Mouse (Mus musculus): ENCODE measurements at regions not wholly inside any gene's neighbourhood (a gene's known extent, or its start where the extent isn't known, plus 50 kb on each side); places are given as distances from the start of the nearest gene placed in this dataset.

DNA sequence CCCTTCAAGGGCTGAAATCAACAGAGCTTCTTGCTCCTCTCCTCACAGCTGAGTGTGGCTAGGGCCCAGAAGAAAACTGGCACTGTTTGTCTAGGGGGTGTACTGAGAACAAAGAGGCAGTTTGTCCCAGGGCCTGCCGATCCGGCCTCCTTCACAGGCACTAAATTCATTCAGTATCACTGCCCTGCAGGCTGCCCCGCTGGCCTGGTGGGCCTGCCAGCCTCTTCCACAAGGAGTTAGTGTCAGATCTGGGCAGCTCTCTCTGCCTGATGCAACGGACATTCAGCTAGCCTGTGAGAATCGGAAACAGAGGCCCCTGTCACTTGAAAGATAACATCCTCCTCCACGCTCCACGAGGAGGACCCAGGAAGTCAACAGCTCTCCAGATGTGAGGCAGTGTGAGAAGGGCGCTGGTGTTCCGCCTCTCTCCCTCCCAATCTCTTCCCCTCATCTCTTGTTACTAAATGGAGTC is 83.5 kb upstream of the Usp24 start:
- in situ Hi-C loops (cut with MboI; ENCODE audit: low sequenced_read_pairs in 2 of 2, unreplicated experiment in 2 of 2), result no loop called here
- no peak for DNase-seq (ENCODE audit: low read depth, low spot score)

DNA sequence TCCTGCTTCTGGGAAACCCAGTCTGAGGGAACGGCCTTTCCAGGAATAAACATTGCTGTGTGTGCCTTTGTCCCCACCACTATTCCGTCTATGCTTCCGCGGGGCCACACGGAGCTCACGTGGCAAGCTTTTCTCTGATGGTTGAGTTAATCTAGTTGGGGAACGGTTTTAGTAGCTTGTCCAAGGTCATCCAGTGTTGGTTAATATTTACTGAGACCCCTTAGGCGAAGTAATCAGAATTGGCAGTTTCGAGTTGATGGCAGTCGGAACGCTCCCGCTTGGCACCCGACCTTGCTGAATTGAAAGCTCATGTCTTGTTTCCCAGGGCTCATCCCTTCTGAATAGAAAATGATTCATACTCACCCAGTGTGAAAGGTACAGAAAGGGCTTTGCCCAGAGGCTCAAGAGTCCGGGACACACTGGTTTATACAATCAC is 71.6 kb upstream of the Usp24 start:
- H3K4me1 ChIP-seq (ENCODE audit: control insufficient read depth in 2 of 2, insufficient read depth in 2 of 2, low read length in 2 of 2, poor library complexity in 1 of 2), result peaks cover 0 to 4% of the 10 kb centered on the region in 2 experiments; a peak in 1 of 4 replicates
- TF ChIP-seq HCFC1 (IDR thresholded peaks at IDR 0.05; ENCODE audit: borderline replicate concordance, insufficient read depth, low read length) (no peak), ZC3H11A (IDR thresholded peaks at IDR 0.05; ENCODE audit: borderline replicate concordance, low read depth, low read length) (no peak), ZNF384 (IDR thresholded peaks at IDR 0.05; ENCODE audit: low read depth, low read length) (no peak), CHD2 (IDR thresholded peaks at IDR 0.05; ENCODE audit: low read depth, low read length) (no peak), MAFK (IDR thresholded peaks at IDR 0.05; ENCODE audit: insufficient read depth, low read depth, low read length) (no peak)
- no peak overlapping the region for H3K9ac ChIP-seq (ENCODE audit: insufficient read depth, low read depth, low read length, poor library complexity, severe bottlenecking)
- no peaks in the 10 kb centered on the region for H3K36me3 ChIP-seq (ENCODE audit: control insufficient read depth, insufficient read depth, low read length, poor library complexity, severe bottlenecking)
- no peak overlapping the region for H3K4me3 ChIP-seq (ENCODE audit: insufficient read depth in 1 of 2, low read depth in 1 of 2, low read length in 2 of 2, poor library complexity in 1 of 2, severe bottlenecking in 1 of 2)
- H3K27ac ChIP-seq (ENCODE audit: insufficient read depth, low read depth, low read length, poor library complexity, severe bottlenecking), result no peak overlapping the region
- no peaks in the 10 kb centered on the region for H3K9me3 ChIP-seq (ENCODE audit: control insufficient read depth, insufficient read depth, low read depth, low read length)
- in situ Hi-C loops (cut with MboI; ENCODE audit: low sequenced_read_pairs in 2 of 2, unreplicated experiment in 2 of 2), result no loop called here
- DNase-seq (ENCODE audit: low read depth, low spot score), result no peak

More for the DNA sequence above, 83.5 kb upstream of the Usp24 start:
- no peaks in the 10 kb centered on the region for H3K4me1 ChIP-seq (ENCODE audit: control insufficient read depth in 2 of 2, insufficient read depth in 2 of 2, low read length in 2 of 2, poor library complexity in 1 of 2)
- no peak overlapping the region for H3K9ac ChIP-seq (ENCODE audit: insufficient read depth, low read depth, low read length, poor library complexity, severe bottlenecking)
- H3K36me3 ChIP-seq (ENCODE audit: control insufficient read depth, insufficient read depth, low read length, poor library complexity, severe bottlenecking), result no peaks in the 10 kb centered on the region
- no peaks in the 10 kb centered on the region for H3K9me3 ChIP-seq (ENCODE audit: control insufficient read depth, insufficient read depth, low read depth, low read length)
- no peak overlapping the region for H3K4me3 ChIP-seq (ENCODE audit: insufficient read depth in 1 of 2, low read depth in 1 of 2, low read length in 2 of 2, poor library complexity in 1 of 2, severe bottlenecking in 1 of 2)
- no peak overlapping the region for H3K27ac ChIP-seq (ENCODE audit: insufficient read depth, low read depth, low read length, poor library complexity, severe bottlenecking)
- no peak for TF ChIP-seq MAFK (IDR thresholded peaks at IDR 0.05; ENCODE audit: insufficient read depth, low read depth, low read length)
- TF ChIP-seq CHD2 (IDR thresholded peaks at IDR 0.05; ENCODE audit: low read depth, low read length), result no peak
- TF ChIP-seq HCFC1 (IDR thresholded peaks at IDR 0.05; ENCODE audit: borderline replicate concordance, insufficient read depth, low read length), result no peak
- TF ChIP-seq ZC3H11A (IDR thresholded peaks at IDR 0.05; ENCODE audit: borderline replicate concordance, low read depth, low read length), result no peak
- no peak for TF ChIP-seq ZNF384 (IDR thresholded peaks at IDR 0.05; ENCODE audit: low read depth, low read length)

DNA sequence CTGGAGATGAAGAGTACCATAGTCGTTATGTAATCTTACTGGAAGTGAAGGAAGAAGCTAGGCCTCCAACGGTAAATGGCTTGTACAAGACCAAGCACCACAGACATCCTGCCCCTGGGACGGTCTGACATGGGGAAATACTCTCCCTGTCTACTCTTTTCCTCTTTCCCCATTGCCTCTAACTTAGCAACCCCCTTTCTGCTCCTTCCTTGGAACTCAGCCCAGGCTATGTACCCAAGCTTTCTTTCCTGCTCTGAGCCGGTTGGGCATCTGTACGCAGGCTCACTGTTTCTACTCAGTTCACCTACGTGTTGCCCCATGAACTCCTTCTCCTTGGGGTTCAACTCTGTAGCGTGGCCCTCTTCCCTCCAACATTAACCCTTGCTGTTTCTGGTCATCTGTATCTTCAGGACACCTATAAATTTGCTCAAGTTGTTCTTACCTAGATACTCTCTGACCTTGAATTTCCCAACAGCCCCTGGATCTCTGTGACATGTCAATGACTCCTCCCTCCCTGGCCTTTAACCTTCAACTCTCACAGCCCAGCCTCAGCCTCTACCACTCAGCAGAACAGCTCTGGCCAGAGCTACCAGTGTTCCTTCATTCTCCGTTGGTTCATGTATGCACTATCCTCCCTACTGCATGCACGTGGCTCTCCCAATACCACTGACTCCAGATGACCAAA is 71.0 kb upstream of the Usp24 start:
- DNase-seq (ENCODE audit: low read depth, low spot score), result no peak
- in situ Hi-C loops (cut with MboI; ENCODE audit: low sequenced_read_pairs in 2 of 2, unreplicated experiment in 2 of 2), result no loop called here

DNA sequence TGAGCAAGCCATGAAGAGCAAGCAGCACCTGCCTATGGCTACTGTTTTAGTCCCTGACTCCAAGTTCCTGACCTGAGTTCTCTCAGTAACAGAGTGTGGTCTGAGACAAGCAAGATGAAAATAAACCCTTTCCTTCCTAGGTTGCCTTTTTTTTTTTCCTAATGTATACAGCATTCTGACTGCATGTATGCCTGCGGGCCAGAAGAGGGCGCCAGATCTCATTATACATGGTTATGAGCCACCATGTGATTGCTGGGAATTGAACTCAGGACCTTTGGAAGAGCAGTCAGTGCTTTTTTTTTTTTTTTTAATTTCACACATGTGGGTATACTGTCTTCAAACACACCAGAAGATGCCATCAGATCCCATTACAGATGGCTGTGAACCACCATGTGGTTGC is 69.3 kb upstream of the Usp24 start:
- Histone ChIP-seq H3K4me3 (ENCODE audit: insufficient read depth in 1 of 2, low read depth in 1 of 2, low read length in 2 of 2, poor library complexity in 1 of 2, severe bottlenecking in 1 of 2) (no peak overlapping the region), H3K36me3 (ENCODE audit: control insufficient read depth, insufficient read depth, low read length, poor library complexity, severe bottlenecking) (no peaks in the 10 kb centered on the region), H3K9me3 (ENCODE audit: control insufficient read depth, insufficient read depth, low read depth, low read length) (no peaks in the 10 kb centered on the region), H3K4me1 (ENCODE audit: control insufficient read depth in 2 of 2, insufficient read depth in 2 of 2, low read length in 2 of 2, poor library complexity in 1 of 2) (peaks cover 0 to 4% of the 10 kb centered on the region in 2 experiments; a peak in 1 of 4 replicates), H3K9ac (ENCODE audit: insufficient read depth, low read depth, low read length, poor library complexity, severe bottlenecking) (no peak overlapping the region), H3K27ac (ENCODE audit: insufficient read depth, low read depth, low read length, poor library complexity, severe bottlenecking) (no peak overlapping the region)
- in situ Hi-C loops (cut with MboI; ENCODE audit: low sequenced_read_pairs in 2 of 2, unreplicated experiment in 2 of 2), result no loop called here
- TF ChIP-seq HCFC1 (IDR thresholded peaks at IDR 0.05; ENCODE audit: borderline replicate concordance, insufficient read depth, low read length), result no peak
- TF ChIP-seq ZNF384 (IDR thresholded peaks at IDR 0.05; ENCODE audit: low read depth, low read length), result peak; percentile 89
- DNase-seq (ENCODE audit: low read depth, low spot score), result no peak

More for the DNA sequence above, 71.0 kb upstream of the Usp24 start:
- Histone ChIP-seq H3K36me3 (ENCODE audit: control insufficient read depth, insufficient read depth, low read length, poor library complexity, severe bottlenecking) (no peaks in the 10 kb centered on the region), H3K4me1 (ENCODE audit: control insufficient read depth in 2 of 2, insufficient read depth in 2 of 2, low read length in 2 of 2, poor library complexity in 1 of 2) (peaks cover 0 to 4% of the 10 kb centered on the region in 2 experiments; a peak in 1 of 4 replicates), H3K4me3 (ENCODE audit: insufficient read depth in 1 of 2, low read depth in 1 of 2, low read length in 2 of 2, poor library complexity in 1 of 2, severe bottlenecking in 1 of 2) (no peak overlapping the region), H3K27ac (ENCODE audit: insufficient read depth, low read depth, low read length, poor library complexity, severe bottlenecking) (no peak overlapping the region), H3K9me3 (ENCODE audit: control insufficient read depth, insufficient read depth, low read depth, low read length) (no peaks in the 10 kb centered on the region), H3K9ac (ENCODE audit: insufficient read depth, low read depth, low read length, poor library complexity, severe bottlenecking) (no peak overlapping the region)
- TF ChIP-seq CHD2 (IDR thresholded peaks at IDR 0.05; ENCODE audit: low read depth, low read length) (no peak), HCFC1 (IDR thresholded peaks at IDR 0.05; ENCODE audit: borderline replicate concordance, insufficient read depth, low read length) (no peak), MAFK (IDR thresholded peaks at IDR 0.05; ENCODE audit: insufficient read depth, low read depth, low read length) (no peak), ZC3H11A (IDR thresholded peaks at IDR 0.05; ENCODE audit: borderline replicate concordance, low read depth, low read length) (no peak), ZNF384 (IDR thresholded peaks at IDR 0.05; ENCODE audit: low read depth, low read length) (no peak)
